Mouse (Mus musculus): ENCODE results near the gene Plekhh2. TPM values are rescaled to one million over a fixed set of nuclear protein-coding genes. Genes with fewer than 3 reads are reported as not detected.

Gene Plekhh2
- polyA plus RNA-seq, 1 experiment from 2014 or later, result 0.31 TPM

- no peaks in the 10 kb centered on the region for H3K27me3 ChIP-seq (ENCODE audit: insufficient read depth, low read length)
- H3K4me1 ChIP-seq (ENCODE audit: insufficient read depth), result no peaks in the 10 kb centered on the region
- no peaks in the 10 kb centered on the region for H3K36me3 ChIP-seq (replicated peaks; ENCODE audit: insufficient read depth, low read length)
- no peak overlapping the region for H3K9ac ChIP-seq (replicated peaks)
- H3K9me3 ChIP-seq (ENCODE audit: low read length), result no peaks in the 10 kb centered on the region
- no peak for ATAC-seq
- TF ChIP-seq EP300 (IDR thresholded peaks at IDR 0.05; ENCODE audit: low read depth) (no peak), CTCF (IDR thresholded peaks at IDR 0.05; ENCODE audit: low read depth) (peak; percentile 75)
- H3K27ac ChIP-seq (ENCODE audit: low read depth), result no peak overlapping the region
- no peak overlapping the region for H3K4me3 ChIP-seq (ENCODE audit: low read depth, low read length)
- H3K4me2 ChIP-seq (ENCODE audit: low read depth, low read length), result no peak overlapping the region
- WGBS (ENCODE audit: insufficient replicate concordance), result 56% methylated on average over 15 of the region's 15 CpGs
- peak; percentile 20 for DNase-seq
These were observed 31.0 kb upstream of the Plekhh2 start for GRCm38 (mm10) chr17:84480464-84481355.

GRCm38 (mm10) chr17:84482831-84483230 lies 28.9 kb upstream of the Plekhh2 start:
- H3K9me3 ChIP-seq (ENCODE audit: low read length), result no peaks in the 10 kb centered on the region
- no peak for TF ChIP-seq EP300 (IDR thresholded peaks at IDR 0.05; ENCODE audit: low read depth)
- TF ChIP-seq CTCF (IDR thresholded peaks at IDR 0.05; ENCODE audit: low read depth), result no peak
- WGBS (ENCODE audit: insufficient replicate concordance), result 82% methylated on average over 3 of the region's 3 CpGs
- no peak overlapping the region for H3K4me2 ChIP-seq (ENCODE audit: low read depth, low read length)
- no peaks in the 10 kb centered on the region for H3K36me3 ChIP-seq (replicated peaks; ENCODE audit: insufficient read depth, low read length)
- H3K4me1 ChIP-seq (ENCODE audit: insufficient read depth), result no peaks in the 10 kb centered on the region
- H3K27ac ChIP-seq (ENCODE audit: low read depth), result no peak overlapping the region
- ATAC-seq (no peak), DNase-seq (no peak)
- no peak overlapping the region for H3K9ac ChIP-seq (replicated peaks)
- H3K4me3 ChIP-seq (ENCODE audit: low read depth, low read length), result no peak overlapping the region
- no peaks in the 10 kb centered on the region for H3K27me3 ChIP-seq (ENCODE audit: insufficient read depth, low read length)

- H3K4me2 ChIP-seq (ENCODE audit: low read depth, low read length), result no peak overlapping the region
- no peak overlapping the region for H3K4me3 ChIP-seq (ENCODE audit: low read depth, low read length)
- no peak for ATAC-seq
- TF ChIP-seq EP300 (IDR thresholded peaks at IDR 0.05; ENCODE audit: low read depth) (no peak), CTCF (IDR thresholded peaks at IDR 0.05; ENCODE audit: low read depth) (no peak)
- H3K9ac ChIP-seq (replicated peaks), result no peak overlapping the region
- no peaks in the 10 kb centered on the region for H3K9me3 ChIP-seq (ENCODE audit: low read length)
- no peaks in the 10 kb centered on the region for H3K4me1 ChIP-seq (ENCODE audit: insufficient read depth)
- H3K27ac ChIP-seq (ENCODE audit: low read depth), result no peak overlapping the region
- 67% methylated on average over 6 of the region's 6 CpGs for WGBS (ENCODE audit: insufficient replicate concordance)
- no peak for DNase-seq
- H3K36me3 ChIP-seq (replicated peaks; ENCODE audit: insufficient read depth, low read length), result no peaks in the 10 kb centered on the region
- no peaks in the 10 kb centered on the region for H3K27me3 ChIP-seq (ENCODE audit: insufficient read depth, low read length)
These were observed 27.9 kb upstream of the Plekhh2 start for GRCm38 (mm10) chr17:84483673-84484320.

GRCm38 (mm10) chr17:84487415-84487814 lies 24.3 kb upstream of the Plekhh2 start:
- H3K4me1 ChIP-seq (ENCODE audit: insufficient read depth), result no peaks in the 10 kb centered on the region
- no peak overlapping the region for H3K4me3 ChIP-seq (ENCODE audit: low read depth, low read length)
- H3K36me3 ChIP-seq (replicated peaks; ENCODE audit: insufficient read depth, low read length), result no peaks in the 10 kb centered on the region
- no peak for TF ChIP-seq EP300 (IDR thresholded peaks at IDR 0.05; ENCODE audit: low read depth)
- H3K27me3 ChIP-seq (ENCODE audit: insufficient read depth, low read length), result no peaks in the 10 kb centered on the region
- H3K27ac ChIP-seq (ENCODE audit: low read depth), result no peak overlapping the region
- no peak for ATAC-seq
- no peak overlapping the region for H3K9ac ChIP-seq (replicated peaks)
- H3K4me2 ChIP-seq (ENCODE audit: low read depth, low read length), result no peak overlapping the region
- no peaks in the 10 kb centered on the region for H3K9me3 ChIP-seq (ENCODE audit: low read length)
- WGBS (ENCODE audit: insufficient replicate concordance), result 78% methylated on average over 2 of the region's 2 CpGs
- DNase-seq, result no peak

DNA sequence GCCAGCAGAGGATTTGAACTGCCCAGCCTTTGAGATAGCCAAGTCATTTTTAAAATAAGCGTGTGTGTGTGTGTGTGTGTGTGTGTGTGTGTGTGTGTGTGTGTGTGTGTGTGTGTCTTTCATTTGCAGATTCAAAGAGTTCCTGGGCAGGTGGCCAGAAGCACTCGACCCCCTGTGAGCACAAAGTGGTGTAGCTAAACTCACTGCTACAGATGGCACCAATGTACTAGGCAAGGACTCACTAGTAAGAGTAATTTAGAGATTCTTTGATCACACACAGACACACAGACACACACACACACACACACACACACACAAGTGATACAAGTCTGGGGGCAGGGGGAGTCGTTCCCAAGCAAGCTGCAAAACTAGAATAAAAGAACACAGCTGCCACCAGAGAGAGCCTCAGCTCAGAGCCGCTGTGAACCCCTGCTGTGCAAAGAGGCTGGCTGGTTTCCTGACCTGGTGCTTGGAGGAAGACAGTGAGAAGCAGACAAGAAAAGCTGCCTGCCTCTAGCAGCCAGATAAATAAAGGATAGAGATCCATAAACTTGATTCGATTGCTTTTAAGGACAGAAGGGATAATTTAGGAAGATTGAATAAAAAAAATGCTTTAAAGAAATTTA lies 19.3 kb upstream of the Plekhh2 start:
- no peaks in the 10 kb centered on the region for H3K27me3 ChIP-seq (ENCODE audit: insufficient read depth, low read length)
- H3K4me2 ChIP-seq (ENCODE audit: low read depth, low read length), result no peak overlapping the region
- 50% methylated on average over 5 of the region's 5 CpGs for WGBS (ENCODE audit: insufficient replicate concordance)
- H3K4me1 ChIP-seq (ENCODE audit: insufficient read depth), result no peaks in the 10 kb centered on the region
- no peak overlapping the region for H3K27ac ChIP-seq (ENCODE audit: low read depth)
- no peak overlapping the region for H3K4me3 ChIP-seq (ENCODE audit: low read depth, low read length)
- H3K9ac ChIP-seq (replicated peaks), result no peak overlapping the region
- ATAC-seq, result no peak
- no peak for DNase-seq
- TF ChIP-seq CTCF (IDR thresholded peaks at IDR 0.05; ENCODE audit: low read depth) (no peak), EP300 (IDR thresholded peaks at IDR 0.05; ENCODE audit: low read depth) (no peak)
- H3K36me3 ChIP-seq (replicated peaks; ENCODE audit: insufficient read depth, low read length), result no peaks in the 10 kb centered on the region
- H3K9me3 ChIP-seq (ENCODE audit: low read length), result no peaks in the 10 kb centered on the region

DNA sequence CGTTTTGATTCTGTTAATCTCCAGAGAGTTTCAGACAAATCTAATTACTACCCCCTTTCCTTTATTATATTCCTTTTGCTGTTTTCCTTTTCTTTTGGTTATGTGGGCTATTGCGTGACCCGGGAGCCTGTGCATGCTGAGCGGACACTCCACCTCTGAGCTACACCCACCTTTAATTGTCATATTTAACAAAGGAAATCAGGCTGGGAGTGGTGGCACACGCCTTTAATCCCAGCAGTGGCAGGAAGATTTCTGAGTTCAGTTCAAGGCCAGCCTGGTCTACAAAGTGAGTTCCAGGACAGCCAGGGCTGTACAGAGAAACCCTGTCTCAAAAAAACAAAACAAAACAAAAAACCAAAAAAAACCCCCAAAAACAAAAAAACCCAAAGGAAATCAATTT lies 14.7 kb upstream of the Plekhh2 start:
- no peaks in the 10 kb centered on the region for H3K4me1 ChIP-seq (ENCODE audit: insufficient read depth)
- H3K27me3 ChIP-seq (ENCODE audit: insufficient read depth, low read length), result no peaks in the 10 kb centered on the region
- H3K9ac ChIP-seq (replicated peaks), result no peak overlapping the region
- WGBS (ENCODE audit: insufficient replicate concordance), result 86% methylated on average over 5 of the region's 5 CpGs
- no peak overlapping the region for H3K27ac ChIP-seq (ENCODE audit: low read depth)
- no peaks in the 10 kb centered on the region for H3K9me3 ChIP-seq (ENCODE audit: low read length)
- TF ChIP-seq EP300 (IDR thresholded peaks at IDR 0.05; ENCODE audit: low read depth) (no peak), CTCF (IDR thresholded peaks at IDR 0.05; ENCODE audit: low read depth) (no peak)
- DNase-seq, result no peak
- no peak overlapping the region for H3K4me2 ChIP-seq (ENCODE audit: low read depth, low read length)
- no peak for ATAC-seq
- no peak overlapping the region for H3K4me3 ChIP-seq (ENCODE audit: low read depth, low read length)
- H3K36me3 ChIP-seq (replicated peaks; ENCODE audit: insufficient read depth, low read length), result no peaks in the 10 kb centered on the region
